Mouse (Mus musculus): ENCODE data around the gene Fam243. TPM values are rescaled to one million over a fixed set of nuclear protein-coding genes. Genes with fewer than 3 reads are reported as not detected.

Gene Fam243
- not detected in 2 replicates for polyA plus RNA-seq (2015; fragmentation: Nextera tagmentation; extraction: Ambion mirVana)

GRCm38 (mm10) chr16:92321341-92321740 lies at the start of gene Fam243:
Gene Fam243, minus strand, starts transcription at chr16:92321441.
- Histone ChIP-seq H3K9me3 (replicated peaks) (no peaks in the 10 kb centered on the region), H3K4me2 (no peak within 1 kb of the TSS), H3K27me3 (no peaks in the 10 kb centered on the region), H3K27ac (no peak within 1 kb of the TSS), H3K4me1 (no peaks in the 10 kb centered on the region), H3K9ac (no peak within 1 kb of the TSS), H3K4me3 (replicated peaks) (no peak within 1 kb of the TSS), H3K36me3 (no peaks in the 10 kb centered on the region)
- WGBS: 85% methylated on average over 8 of the region's 8 CpGs
- no peak for ATAC-seq (replicated peaks; ENCODE audit: low FRiP score)

GRCm38 (mm10) chr16:92369260-92369659 lies 48.0 kb upstream of the Fam243 start:
- H3K27ac ChIP-seq: no peak overlapping the region
- H3K9ac ChIP-seq: no peak overlapping the region
- ATAC-seq (replicated peaks; ENCODE audit: low FRiP score): no peak
- 49% methylated on average over 2 of the region's 2 CpGs for WGBS
- H3K4me3 ChIP-seq (replicated peaks): no peak overlapping the region
- H3K36me3 ChIP-seq: no peaks in the 10 kb centered on the region
- no peaks in the 10 kb centered on the region; the same call in 1 of the 2 replicates for H3K27me3 ChIP-seq
- H3K4me1 ChIP-seq: peaks cover 12% of the 10 kb centered on the region; the same call in 1 of the 2 replicates
- no peak overlapping the region for H3K4me2 ChIP-seq
- no peaks in the 10 kb centered on the region for H3K9me3 ChIP-seq (replicated peaks)

- 63% methylated on average over 7 of the region's 7 CpGs for WGBS
- no peaks in the 10 kb centered on the region for H3K36me3 ChIP-seq
- H3K4me2 ChIP-seq: no peak overlapping the region
- H3K4me3 ChIP-seq (replicated peaks): no peak overlapping the region
- no peak overlapping the region for H3K9ac ChIP-seq
- H3K9me3 ChIP-seq (replicated peaks): no peaks in the 10 kb centered on the region
- H3K27ac ChIP-seq: no peak overlapping the region
- ATAC-seq (replicated peaks; ENCODE audit: low FRiP score): no peak
- H3K4me1 ChIP-seq: no peaks in the 10 kb centered on the region
- peaks cover 2% of the 10 kb centered on the region; the same call in 1 of the 2 replicates for H3K27me3 ChIP-seq
These were observed 44.2 kb upstream of the Fam243 start for GRCm38 (mm10) chr16:92365477-92365876.

- peaks cover 30% of the 10 kb centered on the region for H3K4me1 ChIP-seq
- WGBS: 68% methylated on average over 7 of the region's 7 CpGs
- H3K4me2 ChIP-seq: no peak overlapping the region
- H3K36me3 ChIP-seq: no peaks in the 10 kb centered on the region
- H3K9ac ChIP-seq: no peak overlapping the region
- no peak overlapping the region for H3K27ac ChIP-seq
- H3K9me3 ChIP-seq (replicated peaks): no peaks in the 10 kb centered on the region
- peaks cover 13% of the 10 kb centered on the region; the same call in 1 of the 2 replicates for H3K27me3 ChIP-seq
- H3K4me3 ChIP-seq (replicated peaks): no peak overlapping the region
- no peak for ATAC-seq (replicated peaks; ENCODE audit: low FRiP score)
These were observed 39.5 kb upstream of the Fam243 start for GRCm38 (mm10) chr16:92360711-92361110.

GRCm38 (mm10) chr16:92359229-92359628 lies 38.0 kb upstream of the Fam243 start, which contains the start of gene Kcne1:
Gene Kcne1, minus strand, starts transcription at chr16:92359468.
- H3K4me2 ChIP-seq: peak within 1 kb of the TSS; percentile 30
- peaks cover 16% of the 10 kb centered on the region; the same call in 1 of the 2 replicates for H3K27me3 ChIP-seq
- ATAC-seq (replicated peaks; ENCODE audit: low FRiP score): peak; percentile 34
- no peak within 1 kb of the TSS for H3K4me3 ChIP-seq (replicated peaks)
- H3K9ac ChIP-seq: no peak within 1 kb of the TSS
- H3K9me3 ChIP-seq (replicated peaks): no peaks in the 10 kb centered on the region
- peaks cover 30% of the 10 kb centered on the region for H3K4me1 ChIP-seq
- 0 out of 2 replicates have a peak within 1 kb of the TSS, but pooled peaks have one; percentile 24 for H3K27ac ChIP-seq
- no peaks in the 10 kb centered on the region for H3K36me3 ChIP-seq
- 44% methylated on average over 9 of the region's 9 CpGs for WGBS

GRCm38 (mm10) chr16:92358734-92359133 lies 37.5 kb upstream of the Fam243 start:
- Histone ChIP-seq H3K27me3 (peaks cover 16% of the 10 kb centered on the region; the same call in 1 of the 2 replicates), H3K4me3 (replicated peaks) (no peak overlapping the region), H3K4me1 (peaks cover 30% of the 10 kb centered on the region), H3K27ac (0 out of 2 replicates have a peak overlapping the region, but pooled peaks have one; percentile 24), H3K9ac (no peak overlapping the region), H3K9me3 (replicated peaks) (no peaks in the 10 kb centered on the region), H3K36me3 (no peaks in the 10 kb centered on the region), H3K4me2 (peak overlapping the region; percentile 30)
- 15% methylated on average over 9 of the region's 9 CpGs for WGBS
- ATAC-seq (replicated peaks; ENCODE audit: low FRiP score): peak; percentile 74

- WGBS: 46% methylated on average over 10 of the region's 10 CpGs
- ATAC-seq (replicated peaks; ENCODE audit: low FRiP score): no peak
- peak overlapping the region; percentile 12; the same call in 1 of the 2 replicates for H3K4me2 ChIP-seq
These were observed 36.3 kb upstream of the Fam243 start for GRCm38 (mm10) chr16:92357566-92357965.

GRCm38 (mm10) chr16:92357023-92357422 lies 35.8 kb upstream of the Fam243 start:
- H3K9ac ChIP-seq: no peak overlapping the region
- H3K4me3 ChIP-seq (replicated peaks): no peak overlapping the region
- H3K4me1 ChIP-seq: peaks cover 30% of the 10 kb centered on the region
- no peak overlapping the region for H3K27ac ChIP-seq
- no peaks in the 10 kb centered on the region for H3K36me3 ChIP-seq
- H3K27me3 ChIP-seq: peaks cover 16% of the 10 kb centered on the region; the same call in 1 of the 2 replicates
- no peaks in the 10 kb centered on the region for H3K9me3 ChIP-seq (replicated peaks)
- H3K4me2 ChIP-seq: no peak overlapping the region
- ATAC-seq (replicated peaks; ENCODE audit: low FRiP score): no peak
- 65% methylated on average over 9 of the region's 9 CpGs for WGBS

More at GRCm38 (mm10) chr16:92357566-92357965, 36.3 kb upstream of the Fam243 start:
- H3K27me3 ChIP-seq: peaks cover 16% of the 10 kb centered on the region; the same call in 1 of the 2 replicates
- H3K4me3 ChIP-seq (replicated peaks): no peak overlapping the region
- no peak overlapping the region for H3K9ac ChIP-seq
- no peaks in the 10 kb centered on the region for H3K9me3 ChIP-seq (replicated peaks)
- H3K36me3 ChIP-seq: no peaks in the 10 kb centered on the region
- no peak overlapping the region for H3K27ac ChIP-seq
- H3K4me1 ChIP-seq: peaks cover 30% of the 10 kb centered on the region

- Histone ChIP-seq H3K36me3 (no peaks in the 10 kb centered on the region), H3K4me2 (no peak overlapping the region), H3K27me3 (peaks cover 16% of the 10 kb centered on the region; the same call in 1 of the 2 replicates), H3K9ac (no peak overlapping the region), H3K4me3 (replicated peaks) (no peak overlapping the region), H3K27ac (no peak overlapping the region), H3K9me3 (replicated peaks) (no peaks in the 10 kb centered on the region), H3K4me1 (peaks cover 30% of the 10 kb centered on the region)
- WGBS: 79% methylated on average over 11 of the region's 11 CpGs
- no peak for ATAC-seq (replicated peaks; ENCODE audit: low FRiP score)
These were observed 34.7 kb upstream of the Fam243 start for GRCm38 (mm10) chr16:92355982-92356381.

GRCm38 (mm10) chr16:92355366-92355765 lies 34.1 kb upstream of the Fam243 start:
- Histone ChIP-seq H3K27ac (no peak overlapping the region), H3K4me3 (replicated peaks) (no peak overlapping the region), H3K9me3 (replicated peaks) (no peaks in the 10 kb centered on the region), H3K36me3 (no peaks in the 10 kb centered on the region), H3K9ac (0 out of 2 replicates have a peak overlapping the region, but pooled peaks have one; percentile 10), H3K27me3 (peaks cover 14% of the 10 kb centered on the region; the same call in 1 of the 2 replicates), H3K4me2 (no peak overlapping the region), H3K4me1 (peaks cover 30% of the 10 kb centered on the region)
- WGBS: 70% methylated on average over 5 of the region's 5 CpGs
- no peak for ATAC-seq (replicated peaks; ENCODE audit: low FRiP score)

- 66% methylated on average over 2 of the region's 2 CpGs for WGBS
- no peak for ATAC-seq (replicated peaks; ENCODE audit: low FRiP score)
- H3K27me3 ChIP-seq: peaks cover 14% of the 10 kb centered on the region; the same call in 1 of the 2 replicates
- no peaks in the 10 kb centered on the region for H3K9me3 ChIP-seq (replicated peaks)
- no peak overlapping the region for H3K9ac ChIP-seq
- H3K36me3 ChIP-seq: no peaks in the 10 kb centered on the region
- H3K27ac ChIP-seq: no peak overlapping the region
- no peak overlapping the region for H3K4me3 ChIP-seq (replicated peaks)
- H3K4me2 ChIP-seq: no peak overlapping the region
- H3K4me1 ChIP-seq: peaks cover 25% of the 10 kb centered on the region
These were observed 32.7 kb upstream of the Fam243 start for GRCm38 (mm10) chr16:92353897-92354296.

GRCm38 (mm10) chr16:92353295-92353694 lies 32.1 kb upstream of the Fam243 start:
- Histone ChIP-seq H3K27ac (no peak overlapping the region), H3K36me3 (no peaks in the 10 kb centered on the region), H3K9me3 (replicated peaks) (no peaks in the 10 kb centered on the region), H3K4me3 (replicated peaks) (no peak overlapping the region), H3K4me2 (no peak overlapping the region), H3K27me3 (peaks cover 14% of the 10 kb centered on the region; the same call in 1 of the 2 replicates), H3K9ac (no peak overlapping the region), H3K4me1 (peaks cover 20% of the 10 kb centered on the region)
- WGBS: 68% methylated on average over 12 of the region's 12 CpGs
- no peak for ATAC-seq (replicated peaks; ENCODE audit: low FRiP score)

Data from kidney, embryonic 15.5 days (tissue).